Mouse (Mus musculus) neural tube, embryonic 13.5 days (tissue): ENCODE measurements around the gene Nploc4. TPM values are rescaled to one million over a fixed set of nuclear protein-coding genes. Genes with fewer than 3 reads are reported as not detected.

Experiments
- ATAC-seq: fragments of 200-750 bp; cut with Nextera tagmentation; 2 replicates; pipeline ENCODE4 v1.8.0; 2017; ENCODE audit warnings: low read depth, mild to moderate bottlenecking, moderate TSS enrichment, moderate library complexity
- H3K27ac ChIP-seq: fragments of 300-500 bp; sonication (generic); replicated peaks from 2 replicates; pipeline ENCODE4 v1.5.1; 2015; ENCODE audit warnings: moderate library complexity, mild to moderate bottlenecking, inconsistent platforms
- H3K27me3 ChIP-seq: fragments of 300-500 bp; sonication (generic); 2 replicates; pipeline ENCODE4 v1.6.1; 2015; ENCODE audit warnings: mild to moderate bottlenecking, inconsistent platforms
- H3K36me3 ChIP-seq: fragments of 300-500 bp; sonication (generic); 2 replicates; pipeline ENCODE4 v1.6.1; 2015; ENCODE audit warnings: mild to moderate bottlenecking, inconsistent platforms
- H3K4me1 ChIP-seq: fragments of 300-500 bp; sonication (generic); replicated peaks from 2 replicates; pipeline ENCODE4 v1.6.1; 2015; ENCODE audit warnings: inconsistent platforms
- H3K4me2 ChIP-seq: fragments of 300-500 bp; sonication (generic); 2 replicates; pipeline ENCODE4 v1.6.1; 2015; ENCODE audit warnings: inconsistent platforms, mild to moderate bottlenecking, moderate library complexity
- H3K4me3 ChIP-seq: fragments of 300-500 bp; sonication (generic); 2 replicates; pipeline ENCODE4 v1.5.1; 2015; ENCODE audit warnings: mild to moderate bottlenecking, inconsistent platforms
- H3K9ac ChIP-seq: fragments of 300-500 bp; sonication (generic); 2 replicates; pipeline ENCODE4 v1.6.1; 2015; ENCODE audit warnings: moderate library complexity, mild to moderate bottlenecking, inconsistent platforms
- H3K9me3 ChIP-seq: fragments of 300-500 bp; sonication (generic); 2 replicates; pipeline ENCODE4 v1.6.1; 2016; ENCODE audit warnings: inconsistent platforms
- WGBS: fragments of 180-500 bp; shearing (Covaris S2); methylation state at CpG from one replicate; pipeline ENCODE4 v1.1.7; 2015; 5-methylcytosine and 5-hydroxymethylcytosine counted together
- microRNA-seq: library from miRNA; unstranded; fragments of <30 nt; microRNA quantifications from one replicate; pipeline ENCODE4, GENCODE M21; 2016
- polyA plus RNA-seq: library from polyadenylated mRNA; unstranded; fragments of >200 nt; fragmentation: Nextera tagmentation; extraction: Ambion mirVana; gene quantifications from 2 replicates; pipeline ENCODE4 v1.2.1, GENCODE M21; 2015

The Nploc4 gene
- polyA plus RNA-seq, 1 experiment from 2014 or later: 33.8 TPM

DNA sequence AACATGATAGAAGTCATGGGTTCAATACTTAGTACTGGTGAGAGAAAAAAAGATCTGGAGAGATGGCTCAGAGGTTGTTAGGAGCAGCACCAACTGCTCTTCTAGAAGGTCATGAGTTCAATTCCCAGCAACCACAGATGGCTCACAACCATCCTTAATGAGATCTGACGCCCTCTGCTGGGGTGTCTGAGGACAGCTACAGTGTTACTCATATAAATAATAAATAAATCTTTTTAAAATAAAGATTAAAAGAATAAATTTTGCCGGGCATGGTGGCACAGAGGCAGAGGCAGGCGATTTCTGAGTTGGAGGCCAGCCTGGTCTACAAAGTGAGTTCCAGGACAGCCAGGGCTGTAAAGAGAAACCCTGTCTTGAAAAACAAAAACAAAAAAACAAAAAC, 98.7 kb downstream of the Nploc4 start:
- Histone ChIP-seq H3K4me1 (no peaks in the 10 kb centered on the region), H3K27ac (no peak overlapping the region), H3K4me3 (no peak overlapping the region), H3K9ac (no peak overlapping the region), H3K36me3 (peaks cover 1% of the 10 kb centered on the region; the same call in 1 of the 2 replicates), H3K27me3 (no peaks in the 10 kb centered on the region), H3K4me2 (no peak overlapping the region), H3K9me3 (0 out of 2 replicates have a peak, but pooled peaks cover 10% of the 10 kb centered on the region)
- WGBS: 75% methylated on average over 3 of the region's 3 CpGs
- ATAC-seq: no peak

DNA sequence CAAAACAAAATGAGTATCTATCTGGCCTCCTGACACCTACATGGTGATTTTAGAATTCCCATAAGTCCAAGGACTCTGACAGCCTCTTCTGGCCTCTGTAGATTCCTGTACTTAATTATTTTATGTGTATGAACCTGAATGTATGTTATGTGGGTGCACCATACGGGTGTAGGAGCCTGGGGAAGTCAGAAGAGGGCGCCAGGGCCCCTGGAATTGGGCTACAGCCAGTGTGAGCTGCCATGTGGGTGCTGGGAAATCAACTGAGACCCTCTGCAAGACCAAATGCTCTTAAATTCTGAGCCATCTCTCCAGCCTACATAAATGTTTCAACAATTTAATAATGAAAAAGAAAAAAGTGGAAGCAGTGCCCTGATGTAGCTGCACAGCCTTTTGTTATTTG, 100.1 kb downstream of the Nploc4 start:
- no peak for ATAC-seq
- Histone ChIP-seq H3K4me1 (no peaks in the 10 kb centered on the region), H3K4me3 (no peak overlapping the region), H3K9ac (no peak overlapping the region), H3K4me2 (no peak overlapping the region), H3K27me3 (no peaks in the 10 kb centered on the region), H3K36me3 (no peaks in the 10 kb centered on the region), H3K9me3 (0 out of 2 replicates have a peak, but pooled peaks cover 10% of the 10 kb centered on the region), H3K27ac (no peak overlapping the region)
- WGBS: 56% methylated on average over 2 of the region's 2 CpGs

DNA sequence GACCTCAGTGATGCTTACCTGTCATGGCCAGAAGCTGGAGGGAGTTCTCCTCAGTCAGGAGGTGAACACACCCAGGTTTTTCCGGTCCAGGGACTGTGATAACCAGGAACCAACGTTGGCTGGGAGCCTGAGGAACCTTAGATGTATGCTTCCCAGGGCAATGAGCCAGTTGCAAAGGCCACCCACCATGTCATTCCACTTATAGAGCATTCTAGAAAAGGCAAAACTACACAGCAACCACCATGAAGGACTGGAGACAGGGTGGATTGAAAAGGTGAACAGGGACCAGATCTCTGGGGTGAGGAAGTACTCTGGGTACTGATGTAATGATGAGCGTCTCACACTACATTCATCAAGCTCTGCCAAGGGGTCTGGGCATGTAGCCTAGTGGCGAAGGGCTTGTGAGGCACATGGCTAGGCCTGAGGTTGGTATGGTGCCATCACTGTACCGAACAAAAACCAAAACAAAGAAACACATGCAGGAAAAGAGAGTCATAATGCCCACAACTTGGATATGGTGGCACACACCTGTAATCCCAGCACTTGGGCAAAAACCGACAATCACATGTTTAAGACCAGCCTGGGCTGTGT, 102.0 kb downstream of the Nploc4 start:
- Histone ChIP-seq H3K4me1 (no peaks in the 10 kb centered on the region), H3K4me2 (no peak overlapping the region), H3K27me3 (no peaks in the 10 kb centered on the region), H3K9ac (no peak overlapping the region), H3K4me3 (no peak overlapping the region), H3K9me3 (0 out of 2 replicates have a peak, but pooled peaks cover 7% of the 10 kb centered on the region), H3K27ac (no peak overlapping the region), H3K36me3 (no peaks in the 10 kb centered on the region)
- WGBS: 89% methylated on average over 6 of the region's 6 CpGs
- no peak for ATAC-seq

Small RNA genes within 50 kb of the gene (microRNA-seq; reads per million reads assigned to microRNA genes)
- gene Gm23419 (not detected), gene Mir6935 (1.9 reads per million, percentile 6 among the genes with 10 or more reads in this experiment)

Other genes starting within 250 kb of the Nploc4 start
- gene Bahcc1, start 204.8 kb downstream of the Nploc4 start, polyA plus RNA-seq: 13.6 and 15.3 TPM in 2 replicates
- gene Actg1, start 89.2 kb downstream of the Nploc4 start, polyA plus RNA-seq: 3,932 and 3,979 TPM in 2 replicates
- gene Fscn2, start 76.2 kb downstream of the Nploc4 start, polyA plus RNA-seq: 1.3 and 1.5 TPM in 2 replicates
- gene Faap100, start 58.9 kb downstream of the Nploc4 start, polyA plus RNA-seq: 53.9 and 59.7 TPM in 2 replicates
- gene Tspan10, start 4.9 kb upstream of the Nploc4 start, polyA plus RNA-seq: not detected in 2 replicates
- gene Pde6g, start 15.8 kb upstream of the Nploc4 start, polyA plus RNA-seq: 0.29 and 0.34 TPM in 2 replicates
- gene Oxld1, start 20.4 kb upstream of the Nploc4 start, polyA plus RNA-seq: 8.5 and 10.4 TPM in 2 replicates
- 26.3 and 26.9 TPM in 2 replicates for gene Ccdc137, start 20.4 kb upstream of the Nploc4 start, polyA plus RNA-seq
- gene Arl16, start 29.9 kb upstream of the Nploc4 start, polyA plus RNA-seq: 64.8 and 70.8 TPM in 2 replicates
- gene Mrpl12, start 46.9 kb upstream of the Nploc4 start, polyA plus RNA-seq: 123 and 124 TPM in 2 replicates
- gene Slc25a10, start 54.1 kb upstream of the Nploc4 start, polyA plus RNA-seq: 29.3 and 31.1 TPM in 2 replicates
- gene Gcgr, start 93.0 kb upstream of the Nploc4 start, polyA plus RNA-seq: 0.20 and 0.28 TPM in 2 replicates
- 201 and 236 TPM in 2 replicates for gene Mcrip1, start 112.0 kb upstream of the Nploc4 start, polyA plus RNA-seq
- not detected in 2 replicates for gene Ppp1r27, start 113.4 kb upstream of the Nploc4 start, polyA plus RNA-seq
- 329 and 382 TPM in 2 replicates for gene P4hb, start 135.5 kb upstream of the Nploc4 start, polyA plus RNA-seq
- gene Arhgdia, start 143.9 kb upstream of the Nploc4 start, polyA plus RNA-seq: 529 and 543 TPM in 2 replicates
- 292 and 326 TPM in 2 replicates for gene Alyref, start 160.7 kb upstream of the Nploc4 start, polyA plus RNA-seq
- 175 and 192 TPM in 2 replicates for gene Anapc11, start 160.7 kb upstream of the Nploc4 start, polyA plus RNA-seq
- gene Npb, start 170.8 kb upstream of the Nploc4 start, polyA plus RNA-seq: 0.81 TPM in 1 of 2 replicates, not detected in the other
- gene Pcyt2, start 180.2 kb upstream of the Nploc4 start, polyA plus RNA-seq: 167 and 175 TPM in 2 replicates
- 52.0 and 55.2 TPM in 2 replicates for gene Sirt7, start 187.5 kb upstream of the Nploc4 start, polyA plus RNA-seq
- 35.5 and 36.0 TPM in 2 replicates for gene Mafg, start 195.9 kb upstream of the Nploc4 start, polyA plus RNA-seq
- gene Pycr1, start 206.1 kb upstream of the Nploc4 start, polyA plus RNA-seq: 24.7 and 24.8 TPM in 2 replicates
- gene Myadml2, start 210.4 kb upstream of the Nploc4 start, polyA plus RNA-seq: 0.66 and 1.7 TPM in 2 replicates
- 2.5 and 2.7 TPM in 2 replicates for gene Notum, start 223.5 kb upstream of the Nploc4 start, polyA plus RNA-seq
- gene Aspscr1, start 235.3 kb upstream of the Nploc4 start, polyA plus RNA-seq: 131 and 141 TPM in 2 replicates